Mouse (Mus musculus): ENCODE measurements around the gene Cyb5r3.
A peak's percentile ranks its signal among the peaks of the same experiment; 100 is the strongest.

Cyb5r3 gene

GRCm38 (mm10) chr15:83172492-83173429 lies at the start of gene Cyb5r3:
Gene Cyb5r3, minus strand, starts transcription at chr15:83172592.
- DNase-seq: no peak

- no peak for DNase-seq
Observed at GRCm38 (mm10) chr15:83221721-83222120, 49.3 kb upstream of the Cyb5r3 start.

GRCm38 (mm10) chr15:83220368-83221013 lies 48.1 kb upstream of the Cyb5r3 start:
- no peak for DNase-seq

- no peak for DNase-seq
Observed at GRCm38 (mm10) chr15:83215322-83216216, 43.2 kb upstream of the Cyb5r3 start.

- DNase-seq: peak; percentile 60
Observed at GRCm38 (mm10) chr15:83210229-83210628, 37.8 kb upstream of the Cyb5r3 start.

GRCm38 (mm10) chr15:83209719-83210118 lies 37.3 kb upstream of the Cyb5r3 start:
- no peak for DNase-seq

- DNase-seq: no peak
Observed at GRCm38 (mm10) chr15:83209092-83209695, 36.8 kb upstream of the Cyb5r3 start.

GRCm38 (mm10) chr15:83204731-83205451 lies 32.5 kb upstream of the Cyb5r3 start:
- DNase-seq: peak; percentile 57

GRCm38 (mm10) chr15:83202412-83202811 lies 30.0 kb upstream of the Cyb5r3 start:
- peak; percentile 50 for DNase-seq

GRCm38 (mm10) chr15:83193413-83193812 lies 21.0 kb upstream of the Cyb5r3 start:
- peak; percentile 9 for DNase-seq

- no peak for DNase-seq
Observed at GRCm38 (mm10) chr15:83182351-83182750, 10.0 kb upstream of the Cyb5r3 start.

- DNase-seq: no peak
Observed at GRCm38 (mm10) chr15:83181800-83182330, 9.5 kb upstream of the Cyb5r3 start.

- DNase-seq: no peak
Observed at GRCm38 (mm10) chr15:83180004-83180403, 7.6 kb upstream of the Cyb5r3 start.

- no peak for DNase-seq
Observed at GRCm38 (mm10) chr15:83176653-83177052, 4.3 kb upstream of the Cyb5r3 start.

GRCm38 (mm10) chr15:83173914-83174884 lies 1.8 kb upstream of the Cyb5r3 start:
- no peak for DNase-seq

GRCm38 (mm10) chr15:83171712-83172481 lies 495 bp downstream of the Cyb5r3 start:
- DNase-seq: peak; percentile 97

GRCm38 (mm10) chr15:83170956-83171659 lies 1.3 kb downstream of the Cyb5r3 start:
- no peak for DNase-seq

- no peak for DNase-seq
Observed at GRCm38 (mm10) chr15:83169772-83170722, 2.3 kb downstream of the Cyb5r3 start.

All from kidney, adult 11 months (tissue).